Mouse (Mus musculus): ENCODE measurements at regions not wholly inside any gene's neighbourhood (a gene's known extent, or its start where the extent isn't known, plus 50 kb on each side); places are given as distances from the start of the nearest gene placed in this dataset.

DNA sequence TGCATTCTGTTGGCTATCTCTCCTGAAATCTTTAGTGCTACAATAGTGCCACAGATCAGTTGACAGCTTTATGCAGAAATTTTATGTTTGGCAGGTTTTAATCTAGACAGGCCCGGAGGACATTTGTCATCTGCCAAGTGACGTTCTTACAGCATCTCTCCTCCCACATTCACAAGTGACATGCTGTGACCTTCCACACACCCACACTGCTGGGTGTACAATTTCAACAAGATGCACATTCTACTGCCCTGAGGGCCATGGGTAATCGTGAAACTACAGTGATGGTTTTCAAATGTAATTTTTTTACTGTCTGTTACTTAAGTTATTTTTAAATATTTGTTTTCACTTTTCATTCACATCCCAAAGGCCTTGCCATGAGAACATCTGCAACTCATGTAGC is 639.2 kb upstream of the Gm11114 start:
- no peaks in the 10 kb centered on the region for H3K27me3 ChIP-seq (ENCODE audit: control insufficient read depth, insufficient read depth, low read length)
- H3K27ac ChIP-seq (ENCODE audit: insufficient read depth, low read length): no peak overlapping the region
- TF ChIP-seq POLR2A (IDR thresholded peaks at IDR 0.05; ENCODE audit: low read depth, low read length): no peak
- TF ChIP-seq CTCF (IDR thresholded peaks at IDR 0.05; ENCODE audit: extremely low read depth, insufficient read depth, insufficient read length, insufficient replicate concordance): no peak
- no peak for DNase-seq (ENCODE audit: low read depth in 1 of 2, low spot score in 2 of 2)
- WGBS: 73% methylated on average over 3 of the region's 3 CpGs
- H3K4me3 ChIP-seq (ENCODE audit: extremely low read depth, insufficient read depth, insufficient read length): no peak overlapping the region
- H3K4me1 ChIP-seq (ENCODE audit: control insufficient read depth, insufficient read depth, insufficient read length): no peaks in the 10 kb centered on the region
- H3K36me3 ChIP-seq (ENCODE audit: control insufficient read depth, insufficient read depth, low read length): no peaks in the 10 kb centered on the region

DNA sequence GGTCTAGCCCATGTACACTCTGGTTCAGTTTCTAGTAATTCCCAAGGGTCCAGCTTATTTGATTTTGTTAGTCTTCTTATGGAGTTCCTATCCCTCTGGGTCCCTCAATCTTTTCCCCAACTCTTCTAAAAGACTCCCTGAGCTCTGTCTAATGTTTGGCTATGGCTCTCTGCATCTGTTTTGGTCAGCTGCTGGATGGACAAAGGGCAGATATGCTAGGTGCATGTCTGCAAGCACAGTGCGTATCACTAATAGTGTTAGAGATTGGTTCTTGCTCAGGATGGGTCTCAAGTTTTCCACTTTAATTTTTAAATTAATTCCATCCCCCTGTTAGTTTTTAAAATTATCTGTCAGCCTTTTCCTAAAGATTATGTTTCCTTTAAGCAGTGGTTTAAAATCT is 634.2 kb upstream of the Gm11114 start:
- WGBS: 89% methylated on average over 1 of the region's 1 CpGs
- no peak overlapping the region for H3K27ac ChIP-seq (ENCODE audit: insufficient read depth, low read length)
- DNase-seq (ENCODE audit: low read depth in 1 of 2, low spot score in 2 of 2): no peak
- H3K4me1 ChIP-seq (ENCODE audit: control insufficient read depth, insufficient read depth, insufficient read length): no peaks in the 10 kb centered on the region
- H3K4me3 ChIP-seq (ENCODE audit: extremely low read depth, insufficient read depth, insufficient read length): no peak overlapping the region
- H3K27me3 ChIP-seq (ENCODE audit: control insufficient read depth, insufficient read depth, low read length): no peaks in the 10 kb centered on the region
- H3K36me3 ChIP-seq (ENCODE audit: control insufficient read depth, insufficient read depth, low read length): no peaks in the 10 kb centered on the region
- TF ChIP-seq CTCF (IDR thresholded peaks at IDR 0.05; ENCODE audit: extremely low read depth, insufficient read depth, insufficient read length, insufficient replicate concordance) (no peak), POLR2A (IDR thresholded peaks at IDR 0.05; ENCODE audit: low read depth, low read length) (no peak)

DNA sequence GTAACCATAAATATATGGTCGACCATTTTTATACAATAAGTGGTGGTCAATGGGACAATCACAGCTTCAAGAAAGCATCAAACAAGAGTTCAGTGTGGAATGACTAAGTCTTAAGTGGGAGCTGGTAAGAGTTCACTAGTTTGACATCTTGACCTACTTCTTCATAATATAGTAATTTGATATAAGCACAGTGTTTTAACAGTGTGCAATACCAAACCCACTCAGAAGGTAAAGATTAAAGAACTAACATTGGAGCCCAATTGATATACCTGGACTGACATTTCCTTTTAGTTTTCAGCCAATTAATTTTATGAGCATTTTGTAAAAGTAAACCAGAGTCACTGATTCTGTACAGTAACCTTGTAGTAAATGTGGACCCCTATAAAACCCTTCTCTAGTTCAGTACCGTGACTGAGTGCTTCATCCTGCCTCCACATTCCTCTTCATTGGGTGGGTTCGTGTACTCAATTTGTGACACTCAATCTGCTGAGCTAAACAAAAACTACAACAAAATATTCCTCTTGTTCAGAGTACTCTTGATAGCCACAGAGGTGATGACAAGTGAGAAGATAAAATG is 593.9 kb upstream of the Gm11114 start:
- Histone ChIP-seq H3K4me3 (ENCODE audit: extremely low read depth, insufficient read depth, insufficient read length) (no peak overlapping the region), H3K4me1 (ENCODE audit: control insufficient read depth, insufficient read depth, insufficient read length) (no peaks in the 10 kb centered on the region; the same call in 1 of the 2 replicates), H3K27ac (ENCODE audit: insufficient read depth, low read length) (no peak overlapping the region), H3K36me3 (ENCODE audit: control insufficient read depth, insufficient read depth, low read length) (no peaks in the 10 kb centered on the region), H3K27me3 (ENCODE audit: control insufficient read depth, insufficient read depth, low read length) (no peaks in the 10 kb centered on the region)
- TF ChIP-seq POLR2A (IDR thresholded peaks at IDR 0.05; ENCODE audit: low read depth, low read length): no peak
- TF ChIP-seq CTCF (IDR thresholded peaks at IDR 0.05; ENCODE audit: extremely low read depth, insufficient read depth, insufficient read length, insufficient replicate concordance): no peak
- no peak for DNase-seq (ENCODE audit: low read depth in 1 of 2, low spot score in 2 of 2)
- WGBS: 84% methylated on average over 3 of the region's 3 CpGs

DNA sequence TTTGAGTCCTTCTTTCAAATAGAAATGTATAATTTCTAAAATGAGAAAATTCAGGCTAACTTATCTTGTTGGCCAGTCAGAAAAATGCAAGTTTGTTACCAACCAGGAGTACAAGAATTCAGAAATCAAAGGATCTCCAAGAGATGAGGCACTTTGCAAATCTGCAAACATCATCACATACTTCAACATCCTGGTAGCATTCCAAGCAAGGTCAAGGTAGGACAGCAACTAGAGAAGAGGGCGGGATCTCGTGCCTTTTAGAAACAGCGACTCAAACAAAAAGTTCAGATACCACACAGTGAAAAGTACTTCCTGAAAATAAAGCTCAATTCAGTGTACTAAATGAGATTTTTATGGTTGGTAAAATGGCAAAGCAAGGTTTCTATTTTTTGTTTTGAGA is 593.2 kb upstream of the Gm11114 start:
- DNase-seq (ENCODE audit: low read depth in 1 of 2, low spot score in 2 of 2): no peak
- TF ChIP-seq POLR2A (IDR thresholded peaks at IDR 0.05; ENCODE audit: low read depth, low read length) (no peak), CTCF (IDR thresholded peaks at IDR 0.05; ENCODE audit: extremely low read depth, insufficient read depth, insufficient read length, insufficient replicate concordance) (no peak)
- H3K36me3 ChIP-seq (ENCODE audit: control insufficient read depth, insufficient read depth, low read length): no peaks in the 10 kb centered on the region
- H3K27ac ChIP-seq (ENCODE audit: insufficient read depth, low read length): no peak overlapping the region
- WGBS: 79% methylated on average over 3 of the region's 3 CpGs
- H3K4me3 ChIP-seq (ENCODE audit: extremely low read depth, insufficient read depth, insufficient read length): no peak overlapping the region
- no peaks in the 10 kb centered on the region; the same call in 1 of the 2 replicates for H3K4me1 ChIP-seq (ENCODE audit: control insufficient read depth, insufficient read depth, insufficient read length)
- H3K27me3 ChIP-seq (ENCODE audit: control insufficient read depth, insufficient read depth, low read length): no peaks in the 10 kb centered on the region

DNA sequence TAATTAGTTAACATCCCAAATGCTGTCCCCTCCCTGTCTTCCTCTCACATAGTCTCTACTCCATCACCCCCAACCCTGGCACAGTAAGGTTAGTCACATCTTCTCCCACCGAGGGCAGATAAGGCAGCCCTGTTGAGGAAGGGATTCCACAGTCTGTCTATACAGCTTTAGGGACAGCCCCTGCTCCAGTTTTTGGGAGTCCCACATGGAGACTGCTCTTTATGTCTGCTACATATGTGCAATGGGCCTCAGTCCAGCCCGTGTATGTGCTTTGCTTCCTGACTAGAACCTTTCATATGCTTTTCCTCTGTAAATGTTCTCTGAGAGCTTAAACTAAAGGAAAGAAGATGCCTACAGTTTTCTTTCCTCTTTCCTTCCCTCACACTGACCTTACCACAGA is 592.1 kb upstream of the Gm11114 start:
- WGBS: 79% methylated on average over 2 of the region's 2 CpGs
- no peaks in the 10 kb centered on the region for H3K36me3 ChIP-seq (ENCODE audit: control insufficient read depth, insufficient read depth, low read length)
- H3K27ac ChIP-seq (ENCODE audit: insufficient read depth, low read length): no peak overlapping the region
- TF ChIP-seq POLR2A (IDR thresholded peaks at IDR 0.05; ENCODE audit: low read depth, low read length) (no peak), CTCF (IDR thresholded peaks at IDR 0.05; ENCODE audit: extremely low read depth, insufficient read depth, insufficient read length, insufficient replicate concordance) (no peak)
- no peak overlapping the region for H3K4me3 ChIP-seq (ENCODE audit: extremely low read depth, insufficient read depth, insufficient read length)
- H3K4me1 ChIP-seq (ENCODE audit: control insufficient read depth, insufficient read depth, insufficient read length): no peaks in the 10 kb centered on the region; the same call in 1 of the 2 replicates
- no peaks in the 10 kb centered on the region for H3K27me3 ChIP-seq (ENCODE audit: control insufficient read depth, insufficient read depth, low read length)
- DNase-seq (ENCODE audit: low read depth in 1 of 2, low spot score in 2 of 2): no peak

DNA sequence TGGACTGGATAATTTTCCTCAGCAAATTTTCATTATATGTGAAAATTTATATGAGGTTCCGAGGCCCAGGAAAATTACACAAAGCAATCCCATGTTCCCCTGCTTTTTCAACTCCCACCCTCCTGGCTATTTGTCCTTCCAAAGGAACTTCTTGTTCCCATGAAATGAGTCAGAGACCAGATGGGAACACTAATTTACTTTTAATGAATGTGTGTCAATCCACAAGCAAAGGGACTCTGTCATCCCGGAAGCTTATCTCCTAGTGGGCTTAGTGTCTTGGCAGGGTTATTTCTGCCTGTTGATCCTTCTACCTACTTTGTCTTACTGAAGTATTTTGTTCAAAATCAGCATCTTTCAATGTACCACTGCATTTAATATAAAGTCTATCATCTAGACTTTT is 573.3 kb upstream of the Gm11114 start:
- no peaks in the 10 kb centered on the region for H3K36me3 ChIP-seq (ENCODE audit: control insufficient read depth, insufficient read depth, low read length)
- no peak overlapping the region for H3K4me3 ChIP-seq (ENCODE audit: extremely low read depth, insufficient read depth, insufficient read length)
- TF ChIP-seq POLR2A (IDR thresholded peaks at IDR 0.05; ENCODE audit: low read depth, low read length) (no peak), CTCF (IDR thresholded peaks at IDR 0.05; ENCODE audit: extremely low read depth, insufficient read depth, insufficient read length, insufficient replicate concordance) (no peak)
- DNase-seq (ENCODE audit: low read depth in 1 of 2, low spot score in 2 of 2): no peak
- WGBS: 89% methylated on average over 2 of the region's 2 CpGs
- H3K4me1 ChIP-seq (ENCODE audit: control insufficient read depth, insufficient read depth, insufficient read length): no peaks in the 10 kb centered on the region
- H3K27me3 ChIP-seq (ENCODE audit: control insufficient read depth, insufficient read depth, low read length): no peaks in the 10 kb centered on the region
- no peak overlapping the region for H3K27ac ChIP-seq (ENCODE audit: insufficient read depth, low read length)

DNA sequence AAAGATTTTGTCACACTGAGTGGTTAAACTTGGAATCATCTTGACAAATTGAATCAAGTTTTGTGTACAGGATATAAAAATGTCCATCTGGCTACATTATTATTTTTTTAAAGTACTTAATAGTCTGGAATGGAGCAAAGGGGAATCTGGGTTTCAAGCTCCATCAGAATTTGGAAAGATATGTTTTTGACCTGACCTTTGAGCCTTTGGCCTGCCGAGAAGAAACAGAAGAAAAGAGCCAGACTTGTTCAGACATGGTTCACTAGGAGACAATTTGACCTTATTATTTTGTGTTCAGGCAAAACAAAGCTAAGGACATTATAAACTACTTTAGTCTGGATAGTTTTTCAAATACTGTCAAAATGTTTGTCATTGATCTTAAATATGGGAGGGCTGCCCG is 572.2 kb upstream of the Gm11114 start:
- H3K4me1 ChIP-seq (ENCODE audit: control insufficient read depth, insufficient read depth, insufficient read length): no peaks in the 10 kb centered on the region
- no peak for TF ChIP-seq CTCF (IDR thresholded peaks at IDR 0.05; ENCODE audit: extremely low read depth, insufficient read depth, insufficient read length, insufficient replicate concordance)
- no peak for TF ChIP-seq POLR2A (IDR thresholded peaks at IDR 0.05; ENCODE audit: low read depth, low read length)
- 86% methylated on average over 2 of the region's 2 CpGs for WGBS
- no peak overlapping the region for H3K4me3 ChIP-seq (ENCODE audit: extremely low read depth, insufficient read depth, insufficient read length)
- DNase-seq (ENCODE audit: low read depth in 1 of 2, low spot score in 2 of 2): no peak
- H3K36me3 ChIP-seq (ENCODE audit: control insufficient read depth, insufficient read depth, low read length): no peaks in the 10 kb centered on the region
- H3K27me3 ChIP-seq (ENCODE audit: control insufficient read depth, insufficient read depth, low read length): no peaks in the 10 kb centered on the region
- H3K27ac ChIP-seq (ENCODE audit: insufficient read depth, low read length): no peak overlapping the region

All from spleen, adult 2 months (tissue).